Mouse (Mus musculus) monocyte, adult 59 days (primary cell): ENCODE measurements around the gene Serpinb5. TPM values are rescaled to one million over a fixed set of nuclear protein-coding genes. Genes with fewer than 3 reads are reported as not detected.

Source experiments
- total RNA-seq, 2 experiments: library from RNA; stranded (reverse); gene quantifications; one replicate each; pipeline ENCODE4 v1.2.4; 2023

Gene Serpinb5
- not detected for total RNA-seq

GRCm38 (mm10) chr1:106860847-106861246, at the start of gene Serpinb5:
Gene Serpinb5, plus strand, starts transcription at chr1:106861173.

Other genes with a start within 250 kb of the Serpinb5 start
- 10 to 100 TPM; 25.6 to 32.5 TPM for gene Bcl2, start 146.9 kb upstream of the Serpinb5 start, total RNA-seq
- gene Kdsr, start 101.4 kb upstream of the Serpinb5 start, total RNA-seq, result 10 to 100 TPM; 15.2 to 16.0 TPM
- gene Vps4b, start 64.4 kb upstream of the Serpinb5 start, total RNA-seq, result 100 to 1,000 TPM; 131 to 148 TPM
- under 1 TPM in 1 of 2 experiments, not detected in 1; 0.39 TPM for gene Serpinb12, start 73.3 kb downstream of the Serpinb5 start, total RNA-seq
- not detected for gene Serpinb13, start 119.8 kb downstream of the Serpinb5 start, total RNA-seq
- not detected for gene Serpinb3a, start 191.1 kb downstream of the Serpinb5 start, total RNA-seq
- not detected for gene Serpinb3d, start 222.3 kb downstream of the Serpinb5 start, total RNA-seq